Mouse (Mus musculus) adrenal gland, postnatal 25 days (tissue): ENCODE results near the gene 4931423N10Rik. TPM values are rescaled to one million over a fixed set of nuclear protein-coding genes. Genes with fewer than 3 reads are reported as not detected.
"Not testable (repeated sequence)": the region's sequence is repeated elsewhere in the genome, so short reads cannot be mapped to it uniquely, and the experiment has no call there.

Source experiments
- DNase-seq: peaks from one replicate; pipeline ENCODE4 v3.0.0; 2021; ENCODE audit warnings: mixed read lengths
- long read RNA-seq: library from polyadenylated mRNA; stranded (forward); transcript quantifications from one replicate; pipeline ENCODE4 v2.0.0, GENCODE M21; 2021
- total RNA-seq: library from RNA; stranded (reverse); gene quantifications from 2 replicates; pipeline ENCODE4 v1.2.3, GENCODE M21; 2021

Gene 4931423N10Rik
- total RNA-seq = 0.15 and 0.67 TPM in 2 replicates
- long read RNA-seq = 0 reads

GRCm38 (mm10) chr2:23207070-23207526 lies at the start of gene 4931423N10Rik:
TSS of gene 4931423N10Rik (plus strand) at chr2:23207476.
- no peak for DNase-seq

- DNase-seq = no peak
Observed at GRCm38 (mm10) chr2:23172305-23172704, 35.0 kb upstream of the 4931423N10Rik start.

DNA sequence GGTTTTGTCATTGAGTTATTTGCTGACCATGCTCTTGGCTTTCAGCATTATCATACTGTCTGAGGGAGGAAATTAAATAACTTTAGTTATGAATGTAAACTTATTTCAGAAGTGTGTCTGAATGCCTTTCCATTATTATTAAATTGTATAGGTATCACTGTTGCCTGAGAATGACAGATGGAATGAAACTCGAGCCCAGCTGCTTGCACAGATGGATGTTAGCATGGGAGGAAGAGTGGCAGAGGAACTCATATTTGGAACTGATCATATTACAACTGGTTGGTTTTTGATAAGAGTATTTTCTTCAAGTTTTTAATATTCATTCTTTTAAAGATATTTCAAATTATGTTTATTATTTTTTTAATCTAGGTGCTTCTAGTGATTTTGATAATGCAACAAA lies 12.9 kb upstream of the 4931423N10Rik start:
- DNase-seq = no peak

GRCm38 (mm10) chr2:23201034-23201433 lies 6.2 kb upstream of the 4931423N10Rik start:
- DNase-seq = no peak

DNA sequence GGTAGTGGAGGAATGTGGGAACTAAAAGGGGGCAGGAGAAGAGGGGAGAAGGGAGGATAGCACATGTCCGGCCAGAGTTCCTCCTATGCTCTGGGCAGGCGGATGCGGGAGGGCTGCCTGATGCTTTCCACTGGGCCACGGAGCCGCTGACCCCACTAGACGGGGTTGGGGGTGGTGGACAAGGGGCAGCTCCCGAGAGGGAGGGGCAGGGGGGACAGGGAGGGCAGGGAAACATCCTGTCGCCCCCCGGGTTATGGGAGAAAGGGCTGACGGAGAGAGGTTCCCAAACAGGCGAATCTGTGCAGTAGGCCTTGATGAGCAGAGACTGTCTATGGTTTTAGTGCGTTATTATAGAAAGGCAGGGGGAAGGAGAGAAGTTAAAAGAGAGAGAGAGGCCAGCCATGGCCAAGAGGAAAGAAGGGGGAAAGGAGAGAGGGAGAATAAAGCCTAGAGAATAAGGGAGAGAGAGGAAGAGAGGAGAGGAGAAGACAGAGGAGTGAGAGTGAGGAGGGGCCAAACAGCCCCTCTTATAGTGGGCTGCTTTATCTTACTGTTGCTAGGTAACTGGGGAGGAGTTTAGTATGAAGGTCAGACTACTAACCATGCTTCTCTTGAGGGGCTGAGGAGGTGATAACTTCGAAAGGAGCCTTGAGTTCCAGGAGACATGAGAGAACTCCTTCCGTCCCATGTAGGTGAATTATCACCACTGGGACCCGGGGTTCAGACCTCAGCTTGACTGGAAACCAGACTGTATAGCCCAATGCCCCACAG lies 4.2 kb upstream of the 4931423N10Rik start:
- DNase-seq = no peak

DNA sequence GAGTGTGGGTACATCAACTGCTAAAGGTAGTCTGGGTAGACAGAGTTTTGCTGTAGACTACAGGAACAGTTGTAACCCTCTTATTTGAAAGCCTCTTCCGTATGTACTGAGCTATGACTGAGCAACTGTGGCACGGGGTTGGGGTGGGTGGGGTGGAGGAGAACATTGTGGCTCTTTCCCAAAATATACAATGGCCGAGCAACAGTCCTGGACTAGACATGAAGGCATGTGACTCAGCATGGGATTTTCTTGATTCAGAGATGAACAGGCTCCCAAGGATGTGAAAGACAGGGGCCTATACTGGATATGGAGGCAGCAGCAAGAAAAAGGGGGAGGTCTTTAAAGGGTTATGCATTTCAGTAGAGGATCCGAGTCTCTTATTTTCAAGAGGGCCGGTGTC lies 6.4 kb downstream of the 4931423N10Rik start:
- DNase-seq = no peak

- no peak for DNase-seq
Observed at GRCm38 (mm10) chr2:23225199-23225598, 17.9 kb downstream of the 4931423N10Rik start.

DNA sequence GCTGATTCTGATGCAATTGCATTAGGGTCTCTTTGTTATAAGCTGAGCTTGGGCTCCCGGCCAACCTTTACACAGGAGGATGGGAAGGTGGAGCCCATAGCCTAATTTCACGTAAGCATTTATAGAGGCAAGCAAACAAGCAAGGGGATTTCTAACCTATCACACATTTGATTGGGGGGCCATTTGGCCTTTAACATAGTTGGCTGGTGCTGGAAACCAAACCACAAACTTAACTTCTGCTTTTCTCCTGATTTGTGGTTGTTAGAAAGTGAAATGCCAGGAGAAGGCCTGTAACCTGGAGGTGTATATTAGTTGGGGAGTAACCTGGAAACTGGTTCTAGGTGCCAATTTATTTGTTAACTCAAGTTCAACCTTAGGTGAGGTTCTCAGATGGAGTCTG lies 21.2 kb downstream of the 4931423N10Rik start:
- no peak for DNase-seq

DNA sequence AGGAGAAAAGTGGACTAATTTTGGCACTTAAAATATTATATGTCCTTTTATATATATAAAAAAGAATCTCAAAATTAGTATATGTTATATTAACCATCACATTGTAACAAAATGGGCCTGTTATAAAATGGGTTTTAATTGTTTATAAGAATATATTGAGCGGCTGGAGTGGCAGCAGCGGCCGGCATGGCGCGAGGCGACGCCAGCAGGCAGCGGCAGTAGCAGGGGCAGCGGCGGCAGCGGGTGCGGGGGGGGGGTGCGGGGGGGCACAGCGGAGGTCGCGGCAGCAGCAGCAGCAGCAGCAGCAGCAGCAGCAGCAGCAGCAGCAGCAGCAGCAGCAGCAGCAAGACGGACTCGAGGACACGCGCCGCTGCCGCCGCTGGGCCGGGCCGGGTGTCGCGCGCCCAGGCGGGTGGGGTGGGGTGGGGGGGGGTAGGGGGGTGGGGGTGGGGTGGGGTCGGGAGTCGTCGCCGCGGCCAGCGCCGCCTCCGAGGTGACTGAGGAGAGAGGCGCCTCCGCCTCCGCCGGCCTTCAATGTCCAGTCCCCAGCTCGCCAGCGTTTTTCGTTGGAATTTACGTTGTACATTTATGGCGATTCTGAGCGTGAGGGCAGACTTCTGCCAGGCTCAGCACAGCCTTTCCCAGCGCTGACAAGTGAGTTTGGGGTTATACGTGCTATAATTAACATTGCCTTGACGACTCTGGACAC lies 26.9 kb downstream of the 4931423N10Rik start:
- DNase-seq = peak; percentile 17

DNA sequence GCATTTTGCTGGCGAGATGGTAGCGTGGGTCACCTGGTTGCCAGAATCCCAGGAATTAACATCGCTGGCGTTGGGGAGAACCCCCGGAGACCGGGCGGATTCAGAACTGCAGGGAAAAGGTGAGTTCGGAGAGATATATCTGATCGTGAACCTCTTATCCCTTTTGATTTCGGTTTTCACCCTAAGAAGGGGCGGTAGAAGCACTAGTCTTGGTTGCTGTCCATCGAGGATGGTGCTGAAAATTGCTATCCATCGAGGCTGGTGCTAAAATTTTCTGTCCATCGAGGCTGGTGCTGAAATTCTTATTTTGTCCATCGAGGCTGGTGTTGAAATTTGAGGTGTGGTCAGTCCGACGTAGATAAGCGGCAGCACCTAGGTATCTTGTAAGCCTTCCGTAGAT lies 83.7 kb downstream of the 4931423N10Rik start:
- DNase-seq = not testable (repeated sequence)

DNA sequence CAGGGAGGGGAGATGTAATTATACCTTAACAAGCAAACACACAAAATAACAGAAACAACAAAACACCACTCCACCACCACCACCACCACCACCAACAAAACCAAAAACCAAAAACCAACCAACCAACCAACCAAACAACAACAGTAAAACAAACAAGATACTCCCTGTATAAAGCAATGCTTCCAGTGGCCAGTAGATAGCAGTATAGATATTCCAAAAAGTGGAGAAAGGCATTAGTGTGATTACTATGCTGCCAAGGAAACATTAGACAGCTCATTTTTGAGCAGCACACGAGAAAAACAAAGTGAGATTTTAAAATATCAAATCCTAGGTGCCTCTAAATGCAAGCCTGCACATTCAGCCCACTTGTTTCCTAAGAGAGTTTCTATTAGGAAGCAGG lies 107.6 kb downstream of the 4931423N10Rik start:
- DNase-seq = no peak

Other genes starting within 250 kb of the 4931423N10Rik start
- gene Abi1, start 167.2 kb upstream of the 4931423N10Rik start, total RNA-seq = 74.8 and 75.6 TPM in 2 replicates
- gene Acbd5, start 139.3 kb upstream of the 4931423N10Rik start, total RNA-seq = 80.9 and 102 TPM in 2 replicates
- 2.4 and 4.1 TPM in 2 replicates for gene Mastl, start 51.5 kb upstream of the 4931423N10Rik start, total RNA-seq
- gene Yme1l1, start 51.1 kb upstream of the 4931423N10Rik start, total RNA-seq = 89.8 and 111 TPM in 2 replicates
- gene Nxph2, start 113.8 kb downstream of the 4931423N10Rik start, total RNA-seq = not detected in 2 replicates